Mouse (Mus musculus) ZHBTc4 (cell line): ENCODE measurements around the gene Bcat1.

Experiments used
- DNase-seq: peaks from one replicate; pipeline ENCODE4 v3.0.0-alpha.2; 2011; ENCODE audit warnings: low read depth, low spot score

The Bcat1 gene

DNA sequence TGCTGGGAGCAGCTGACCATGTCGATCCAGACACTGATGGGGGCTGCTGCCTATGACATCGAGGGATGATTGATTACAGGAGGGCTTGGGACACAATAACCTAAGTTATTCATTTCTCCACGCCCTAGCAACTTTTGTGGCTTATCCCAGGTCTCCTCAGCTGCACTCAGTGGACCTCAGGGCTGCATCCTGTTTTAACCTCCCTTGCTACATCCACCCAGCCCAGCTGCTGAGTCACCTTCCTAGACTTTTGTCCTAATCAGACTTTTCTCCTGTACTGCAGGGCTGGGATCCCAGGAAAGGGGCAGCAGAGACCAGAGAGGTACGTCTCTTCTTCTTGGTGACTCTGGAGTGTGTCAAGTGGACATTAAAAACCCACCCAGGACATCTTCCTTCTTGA lies 19.9 kb downstream of the Bcat1 start:
- no peak for DNase-seq

DNA sequence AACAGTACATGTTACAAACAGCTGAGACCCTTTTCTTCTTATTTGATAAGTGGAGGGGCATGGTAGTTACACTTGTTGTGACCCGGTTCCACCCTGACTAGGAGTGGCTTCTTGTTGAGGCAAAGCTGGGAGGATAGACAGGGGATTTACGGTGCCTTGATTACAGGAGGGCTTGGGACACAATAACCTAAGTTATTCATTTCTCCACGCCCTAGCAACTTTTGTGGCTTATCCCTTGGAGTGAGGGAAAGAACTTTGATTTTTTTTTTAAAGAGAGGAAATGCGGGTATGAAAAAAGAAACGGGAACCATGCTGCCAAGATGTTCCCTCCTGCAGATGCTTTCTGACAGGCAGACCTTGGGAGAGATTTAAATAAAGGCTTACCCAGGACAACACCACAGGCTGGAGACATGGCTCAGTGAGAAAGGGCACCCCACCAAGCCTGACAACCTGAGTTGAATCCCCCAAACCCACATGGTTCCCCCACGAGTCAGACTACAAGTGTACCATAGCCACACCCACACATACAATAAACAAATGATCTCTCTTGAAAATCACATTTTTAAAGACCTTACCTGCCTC lies 20.6 kb downstream of the Bcat1 start:
- no peak for DNase-seq

DNA sequence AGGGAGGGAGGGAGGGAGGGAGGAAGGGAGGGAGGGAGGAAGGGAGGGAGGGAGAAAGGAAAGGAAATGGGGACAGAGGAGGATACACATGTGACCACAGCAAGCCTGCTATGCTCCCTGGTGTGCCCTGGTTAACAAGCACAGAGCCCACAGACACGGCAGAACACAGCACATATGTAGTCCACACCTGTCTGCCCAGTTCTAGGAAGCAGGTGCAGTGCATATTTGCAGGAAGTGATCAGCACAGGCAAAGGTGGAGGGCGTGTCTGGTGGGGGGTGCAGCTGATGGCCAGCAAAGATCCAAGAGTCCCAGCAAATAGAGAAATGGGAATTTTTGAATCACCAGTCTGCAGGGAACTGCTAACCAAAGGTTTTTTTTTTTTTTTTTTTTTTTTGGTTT lies 23.3 kb downstream of the Bcat1 start:
- DNase-seq = no peak

DNA sequence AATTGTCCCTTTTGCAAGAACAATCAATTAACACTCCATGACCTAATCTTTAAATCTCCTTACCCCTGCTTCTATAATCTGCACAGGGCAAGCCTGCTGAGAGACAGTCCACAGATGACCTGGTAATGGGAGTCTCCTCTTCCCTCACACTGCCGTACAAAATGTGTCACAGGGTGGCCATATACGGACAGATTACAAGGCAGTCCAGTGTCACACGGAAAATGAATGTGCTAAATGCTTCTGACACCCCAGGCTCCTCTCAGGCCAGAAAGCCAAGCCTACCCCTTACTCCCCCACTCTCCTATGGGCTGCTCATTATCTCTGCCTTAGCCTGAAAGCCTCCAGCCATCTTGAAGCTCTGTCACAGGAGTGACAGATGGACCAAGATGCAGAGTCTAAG lies 25.1 kb downstream of the Bcat1 start:
- no peak for DNase-seq

DNA sequence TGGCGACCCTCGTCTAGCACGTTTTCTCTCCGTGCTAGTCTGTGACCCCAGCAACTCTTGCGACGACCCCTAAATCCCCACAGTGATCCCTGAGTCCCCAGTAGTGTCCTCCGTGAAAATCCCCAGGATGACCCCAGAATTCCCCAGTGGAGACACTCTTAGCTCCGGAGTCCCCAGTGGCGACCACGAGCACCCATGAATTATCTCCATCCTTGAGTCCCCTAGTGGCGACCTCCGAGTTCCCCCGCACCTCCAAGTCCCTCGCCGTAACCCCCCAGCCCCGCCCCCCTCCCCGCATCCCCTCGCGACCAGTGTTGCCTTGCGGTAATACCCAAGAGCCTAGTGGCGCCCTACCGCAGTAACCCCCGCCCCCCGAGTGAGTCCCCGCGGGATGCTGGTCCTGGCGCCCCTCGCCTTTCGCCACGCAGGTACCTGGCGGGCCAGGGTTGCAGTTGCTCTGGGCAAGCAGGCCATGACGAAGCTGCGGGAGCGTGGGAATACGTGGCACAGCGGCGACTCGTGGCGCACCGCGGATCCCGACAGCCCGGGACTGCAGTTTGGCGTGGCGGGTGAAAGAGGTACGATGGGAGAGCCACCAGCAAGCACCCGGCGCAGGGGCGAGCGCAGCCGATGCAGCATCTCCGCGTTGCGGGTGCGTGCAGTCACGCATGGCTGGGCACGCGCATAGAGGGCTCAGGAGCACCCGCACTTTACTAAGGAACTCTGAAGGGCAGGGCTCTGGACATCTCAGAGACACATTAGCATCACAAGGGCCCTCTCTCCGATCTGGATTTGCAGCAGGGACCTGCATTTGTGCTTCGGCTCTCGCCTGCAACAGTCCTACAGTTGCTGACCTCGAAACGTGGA lies 27.6 kb downstream of the Bcat1 start:
- DNase-seq = peak; percentile 74

DNA sequence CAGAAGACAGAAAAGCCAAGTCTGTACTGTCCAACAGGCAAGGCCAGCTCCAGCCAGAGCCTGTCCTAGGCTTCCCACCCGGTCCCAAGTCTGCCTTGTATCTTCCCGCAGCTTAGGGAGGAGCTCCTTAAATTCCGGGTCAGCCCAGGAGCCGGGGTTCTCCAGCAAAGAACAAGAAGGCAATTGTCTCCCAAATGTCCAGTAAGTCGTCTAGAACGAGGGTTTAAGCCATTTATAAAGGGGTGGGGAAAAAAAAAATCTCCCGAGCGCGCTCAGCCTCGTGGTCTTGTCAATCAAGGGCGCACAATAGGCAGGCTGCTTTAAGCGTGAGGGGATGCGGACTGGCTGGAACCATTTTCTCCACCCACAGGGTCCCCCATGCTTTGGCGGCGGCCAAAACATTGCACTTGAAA lies 28.5 kb downstream of the Bcat1 start:
- DNase-seq = peak; percentile 75

DNA sequence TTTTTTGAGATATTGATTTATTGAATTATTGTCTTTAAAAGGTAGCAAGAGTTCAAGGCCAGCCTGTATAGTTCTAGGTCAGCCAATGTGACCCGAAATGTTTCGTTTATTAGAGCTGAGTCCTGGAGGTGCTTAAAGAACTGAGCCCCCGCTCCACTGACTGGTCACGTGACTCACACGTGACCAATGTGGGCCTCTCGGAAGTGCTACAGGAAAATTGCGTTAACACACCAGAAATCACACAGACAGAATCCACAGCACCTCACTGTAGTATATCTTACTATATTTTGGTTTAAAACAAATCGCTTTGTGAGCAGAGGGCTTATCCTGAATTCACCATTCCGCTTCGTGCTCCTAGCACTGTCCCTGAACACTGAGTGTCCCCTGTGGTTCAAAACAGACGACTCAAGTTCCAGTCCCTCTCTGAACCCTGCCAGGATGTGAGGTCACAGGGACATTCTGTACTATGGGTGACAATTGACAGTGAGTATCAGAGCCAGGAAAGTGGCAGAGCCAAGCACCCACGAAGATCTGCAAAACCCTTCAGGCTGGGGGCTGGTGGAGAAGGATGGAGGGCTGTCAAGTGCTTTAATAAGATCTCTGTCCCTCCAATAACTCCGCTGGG lies 29.6 kb downstream of the Bcat1 start:
- peak; percentile 62 for DNase-seq

DNA sequence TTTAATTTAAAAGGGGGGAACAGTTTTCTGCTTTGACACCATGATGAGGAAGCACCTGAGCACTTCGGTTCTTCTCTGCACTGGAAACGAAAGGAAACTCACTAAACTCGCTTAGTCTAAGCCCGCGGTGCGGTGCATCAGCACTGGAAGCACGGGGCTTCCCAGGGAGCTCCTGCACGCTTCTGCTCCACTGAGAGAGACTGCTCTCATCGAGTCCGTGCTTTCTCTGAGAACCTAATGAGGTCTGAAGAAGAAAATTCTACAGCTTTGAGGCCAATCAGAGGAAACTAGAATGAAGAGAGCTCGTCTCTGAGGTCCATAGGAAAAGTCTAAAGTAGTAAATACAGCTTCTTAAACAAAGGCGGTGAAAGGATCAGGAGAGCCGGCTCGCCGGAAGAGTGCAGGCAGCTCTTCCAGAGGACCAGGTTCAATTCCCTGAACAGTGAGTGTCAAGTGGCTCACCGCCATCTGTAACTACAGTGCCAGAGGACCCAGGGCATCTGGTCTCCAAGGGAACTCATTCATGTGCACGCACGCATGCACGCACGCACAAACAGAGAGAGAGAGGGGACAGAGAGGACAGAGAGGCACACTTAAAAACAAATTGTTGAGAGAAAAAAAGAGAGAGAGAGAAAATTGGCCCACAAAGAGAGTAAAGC lies 30.9 kb downstream of the Bcat1 start:
- no peak for DNase-seq

DNA sequence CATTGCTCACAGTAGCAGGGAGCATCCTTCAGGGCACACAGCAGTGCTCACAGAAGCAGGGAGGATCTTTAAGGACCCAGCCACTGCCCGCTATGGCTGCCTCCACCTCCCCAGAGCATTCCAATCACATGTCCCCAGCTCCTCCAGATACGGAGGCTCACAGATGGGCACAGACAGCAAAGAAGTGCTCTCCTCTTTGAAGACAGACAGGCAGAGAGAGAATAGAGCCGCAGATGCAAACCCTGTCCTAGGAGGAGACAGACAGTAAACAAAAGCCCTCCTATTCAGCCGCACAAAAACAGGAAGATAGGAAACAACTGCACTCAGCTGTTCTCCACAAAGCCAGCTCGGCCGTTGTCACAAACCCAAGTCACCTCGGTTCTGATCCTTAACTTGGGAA lies 35.3 kb downstream of the Bcat1 start:
- DNase-seq = no peak

DNA sequence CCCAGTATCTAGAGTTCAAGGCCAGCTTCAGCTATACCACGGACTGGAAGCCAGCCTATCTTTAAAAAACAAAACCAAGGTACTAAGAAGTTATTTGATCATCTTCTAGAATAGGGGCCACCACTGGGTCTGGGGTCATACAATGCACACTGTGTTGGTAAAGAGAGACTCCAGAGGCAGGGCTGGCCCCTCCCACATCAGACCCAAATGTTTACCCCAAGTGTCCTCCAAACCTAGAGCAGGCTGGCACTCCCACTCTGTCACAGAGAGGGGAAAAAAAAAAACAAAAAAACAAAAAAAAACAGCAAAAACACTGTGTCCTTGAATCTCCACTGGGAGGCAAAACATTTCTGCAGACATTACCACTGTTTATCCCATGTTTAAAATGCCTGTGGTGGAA lies 38.4 kb downstream of the Bcat1 start:
- no peak for DNase-seq

DNA sequence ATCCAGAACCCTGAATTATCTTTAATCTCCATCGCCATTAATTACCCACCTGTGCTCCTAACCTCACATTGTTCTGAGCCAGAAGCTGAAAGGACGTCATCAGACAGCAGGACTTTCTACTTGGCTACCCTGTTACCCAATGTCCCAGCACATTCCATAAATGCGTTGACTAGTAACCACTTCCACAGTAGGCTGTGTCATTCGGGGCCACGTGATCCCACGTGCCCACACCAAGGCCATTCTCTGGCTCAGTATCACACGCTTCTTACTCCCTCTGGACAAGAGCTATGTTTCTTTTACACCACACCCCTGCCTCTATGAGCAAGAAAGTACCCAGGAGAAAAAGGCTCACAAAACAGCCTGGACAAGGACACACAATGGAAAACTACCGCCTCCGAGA lies 40.6 kb downstream of the Bcat1 start:
- DNase-seq = peak; percentile 54

DNA sequence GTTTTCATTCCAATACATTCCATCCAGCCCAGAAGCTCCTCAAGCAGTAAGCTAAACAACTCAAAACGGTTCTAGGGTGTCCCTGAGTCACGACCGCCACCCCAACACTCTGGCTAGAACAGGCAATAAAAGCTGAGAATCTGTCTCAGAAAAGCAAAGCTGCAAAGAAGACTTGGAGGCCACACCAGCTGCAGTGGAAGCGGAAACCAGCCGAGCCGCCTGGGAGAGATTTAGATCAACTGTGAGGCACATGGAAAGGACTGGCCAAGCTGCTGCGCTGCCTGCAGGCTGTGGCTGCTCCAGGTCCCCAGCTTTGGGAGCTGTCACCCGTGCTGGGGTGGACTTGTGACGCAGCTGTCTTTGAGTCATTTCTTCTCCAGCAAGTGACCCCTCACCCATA lies 45.4 kb downstream of the Bcat1 start:
- DNase-seq = no peak

DNA sequence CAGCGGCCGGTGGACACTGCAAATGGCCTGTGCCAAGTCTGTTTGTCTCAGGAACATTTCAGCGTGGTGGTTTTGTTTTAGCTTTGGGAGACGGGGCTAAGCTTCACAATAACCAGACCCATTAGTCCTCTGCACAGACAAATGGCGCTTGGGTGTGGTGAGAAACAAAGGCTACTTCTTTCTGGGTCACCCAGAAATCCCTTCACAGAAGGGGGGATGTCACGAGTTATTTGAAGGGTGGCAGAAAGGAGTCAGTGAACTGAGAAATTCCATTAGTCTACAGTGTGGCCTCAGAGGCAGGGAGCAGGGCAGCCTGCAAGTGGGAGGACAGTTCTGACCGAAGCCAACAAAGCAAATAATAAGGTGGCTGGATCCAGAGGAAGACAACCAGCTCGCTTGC lies 52.0 kb downstream of the Bcat1 start:
- no peak for DNase-seq

DNA sequence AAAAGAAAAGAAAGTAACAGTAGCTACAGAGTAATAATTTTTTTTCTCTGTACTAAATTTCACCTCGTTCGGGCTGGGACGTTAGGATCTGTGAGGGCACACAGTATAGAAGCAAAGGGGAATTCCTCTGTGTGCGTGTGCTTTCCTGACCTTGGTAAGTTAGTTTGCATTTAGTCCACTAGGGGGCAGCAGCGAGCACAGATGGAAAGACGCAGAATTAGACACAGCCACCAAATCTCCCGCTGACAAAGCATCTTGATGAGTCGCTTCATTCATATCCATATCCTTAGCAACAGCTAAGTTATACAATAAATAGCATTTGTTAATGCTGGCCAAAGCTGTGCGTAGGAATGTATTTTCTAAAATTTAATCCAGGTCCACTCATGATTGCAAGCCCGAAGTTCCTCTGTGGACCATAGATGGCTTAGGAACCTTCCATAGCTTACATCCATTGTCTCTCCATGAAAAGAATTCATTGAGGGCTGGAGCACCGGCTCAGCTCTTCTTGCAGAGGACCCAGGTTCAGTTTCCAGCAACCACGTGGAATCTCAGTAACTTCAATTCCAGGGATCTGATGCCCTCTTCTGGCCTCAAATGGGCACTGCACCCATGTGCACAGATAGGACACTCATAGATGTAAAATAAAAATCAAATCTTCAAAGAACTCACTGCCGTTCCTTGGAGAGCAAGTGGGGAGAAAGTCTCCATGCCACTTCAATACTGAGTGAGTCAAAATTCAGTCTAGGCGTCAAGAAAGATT lies 52.8 kb downstream of the Bcat1 start:
- peak; percentile 89 for DNase-seq

DNA sequence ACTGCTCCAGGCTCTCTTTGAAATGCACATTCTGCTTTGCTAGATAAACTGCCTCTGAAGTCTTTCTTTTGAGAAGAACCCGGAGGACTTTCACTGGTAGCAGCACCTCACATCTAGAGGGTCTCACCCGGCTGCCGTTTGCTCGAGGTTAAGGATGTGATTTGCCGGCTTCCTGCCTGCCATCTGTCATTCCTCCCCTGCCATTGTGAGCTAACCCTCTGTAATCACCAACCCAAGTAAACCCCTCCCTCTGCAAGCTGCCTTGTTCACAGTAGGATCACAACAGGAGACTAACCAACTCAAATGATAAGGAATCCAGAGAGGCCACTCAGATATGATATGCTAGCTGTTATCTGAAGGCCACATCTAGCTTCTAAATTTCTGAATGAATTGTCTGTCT lies 53.6 kb downstream of the Bcat1 start:
- DNase-seq = no peak

DNA sequence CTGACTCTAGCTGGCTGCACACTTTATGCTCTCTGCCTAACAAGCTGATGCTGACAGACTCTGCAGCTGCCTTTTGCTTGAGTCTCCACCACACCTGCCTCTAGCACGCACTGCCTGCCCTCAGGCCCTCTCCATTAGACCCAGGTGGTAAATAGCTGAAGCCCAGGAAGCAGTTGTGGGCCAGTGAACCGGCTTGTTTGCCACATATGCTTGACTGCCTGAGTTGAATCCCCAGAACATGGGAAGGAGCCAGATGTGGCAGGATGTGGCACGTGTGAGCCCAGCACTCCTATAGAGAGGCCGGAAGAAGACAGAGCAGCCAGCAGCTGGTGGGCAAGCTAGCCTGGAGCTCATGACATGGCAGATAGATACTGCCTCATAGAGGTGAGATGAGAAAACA lies 55.4 kb downstream of the Bcat1 start:
- no peak for DNase-seq

DNA sequence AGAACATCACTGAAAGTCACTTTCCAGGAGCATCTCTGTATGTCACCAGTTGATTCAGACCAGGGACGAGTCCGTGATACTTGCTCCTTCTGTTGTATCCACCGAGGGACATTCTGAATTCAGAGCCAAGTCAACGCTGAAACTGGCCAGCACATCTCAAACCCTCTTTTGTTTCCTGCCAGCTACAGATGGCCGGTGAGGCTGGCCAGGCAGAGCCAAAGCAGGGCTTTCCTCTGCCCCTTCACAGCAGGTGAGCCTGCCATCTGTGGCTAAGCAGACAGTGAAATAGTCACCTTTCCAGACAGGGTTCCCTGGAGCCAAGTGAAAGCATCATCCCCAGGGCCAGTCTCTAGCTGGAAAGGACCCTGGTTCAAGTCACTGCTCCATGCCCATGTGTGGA lies 57.7 kb downstream of the Bcat1 start:
- DNase-seq = no peak

DNA sequence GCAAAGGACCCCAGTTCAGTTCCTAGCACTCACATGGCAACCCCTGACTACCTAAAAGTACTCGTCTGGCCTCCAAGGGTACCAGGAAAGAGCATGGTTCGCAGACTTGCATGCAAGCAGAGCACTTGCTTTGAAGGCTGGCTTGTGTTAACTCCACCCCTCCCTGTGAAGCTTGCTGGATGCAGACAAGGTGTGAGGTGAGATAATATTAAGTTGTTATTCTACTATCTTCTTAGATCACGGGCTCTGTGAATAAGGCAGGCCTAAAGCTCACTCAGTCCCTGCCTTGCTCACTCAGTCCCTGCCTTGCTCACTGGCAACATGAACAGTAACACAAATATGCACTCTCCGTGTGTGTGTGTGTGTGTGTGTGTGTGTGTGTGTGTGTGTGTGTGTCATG lies 58.5 kb downstream of the Bcat1 start:
- no peak for DNase-seq

DNA sequence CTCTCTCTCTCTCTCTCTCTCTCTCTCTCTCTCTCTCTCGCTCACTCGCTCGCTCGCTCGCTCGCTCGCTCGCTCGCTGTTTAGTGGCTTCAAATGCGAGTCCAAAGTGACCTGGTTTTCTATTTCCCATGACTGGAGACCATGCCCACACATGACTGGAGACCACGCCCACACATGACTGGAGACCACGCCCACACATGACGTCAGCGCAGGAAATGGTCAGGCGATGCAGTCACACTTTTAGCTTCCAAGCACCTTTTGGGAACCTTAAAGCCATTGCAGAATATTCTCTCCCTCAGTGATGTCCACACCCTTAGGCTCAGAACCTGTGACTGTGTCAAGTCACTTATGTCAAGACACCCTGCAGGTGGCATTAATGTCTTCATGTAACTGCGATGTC lies 59.3 kb downstream of the Bcat1 start:
- DNase-seq = peak; percentile 64

DNA sequence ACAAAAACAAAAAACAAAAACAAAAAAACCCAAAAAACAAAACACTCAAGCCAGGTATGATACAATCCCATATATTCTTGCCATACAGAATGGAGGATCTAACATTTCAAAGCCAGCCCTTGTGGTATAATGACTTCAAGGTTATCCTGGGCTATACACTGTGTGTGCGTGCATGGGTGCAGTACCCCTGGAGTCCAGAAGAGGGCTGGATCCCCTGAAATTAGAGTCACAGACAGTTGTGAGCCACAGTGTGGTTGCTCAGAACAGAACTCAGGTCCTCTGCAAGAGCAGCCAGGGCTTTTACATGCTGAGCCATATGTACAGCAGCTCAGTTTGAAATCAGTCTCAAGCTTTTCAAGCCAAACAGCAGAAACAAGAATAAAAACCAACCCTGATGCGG lies 61.0 kb downstream of the Bcat1 start:
- DNase-seq = peak; percentile 57

DNA sequence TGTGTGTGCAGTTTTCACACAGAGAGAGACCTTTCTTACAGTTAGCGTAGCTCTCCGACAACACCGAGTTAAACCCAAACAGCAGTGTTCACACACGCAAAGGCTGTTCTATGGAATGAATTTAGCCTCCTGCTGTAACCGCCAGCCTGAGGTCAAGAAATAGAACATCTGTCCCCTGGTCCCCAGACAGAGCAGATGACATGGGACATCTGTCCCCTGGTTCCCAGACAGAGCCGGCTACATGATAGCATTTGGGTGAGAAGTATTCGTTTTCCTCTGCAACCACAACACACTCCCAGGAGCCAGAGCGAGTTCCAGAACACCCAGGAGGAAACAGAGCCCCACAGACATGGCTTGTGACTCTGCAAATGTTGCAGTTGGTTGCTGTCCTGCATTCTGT lies 63.3 kb downstream of the Bcat1 start:
- no peak for DNase-seq

DNA sequence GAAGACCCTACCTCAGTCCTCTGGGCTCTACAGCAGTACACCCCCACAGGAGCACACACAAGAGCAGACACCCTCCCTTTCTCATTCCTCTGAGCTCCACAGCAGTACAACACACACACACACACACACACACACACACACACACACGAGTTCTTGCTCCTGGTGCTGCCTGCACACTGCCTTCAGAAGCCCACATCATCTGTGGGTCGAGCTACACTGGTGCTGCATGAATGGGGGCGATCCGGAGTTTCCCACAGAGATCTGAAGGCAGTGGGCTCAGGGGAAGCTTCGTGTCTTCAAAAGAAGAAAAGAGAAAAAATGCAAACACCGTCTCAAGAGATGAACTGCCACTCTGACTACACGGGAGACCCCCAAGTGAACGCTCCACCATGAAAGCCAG lies 64.8 kb downstream of the Bcat1 start:
- DNase-seq = no peak
